Mouse (Mus musculus) yolk sac, embryonic 10.5 days (tissue): ENCODE data around the gene Tmem63c.

Experiments used
- DNase-seq: peaks from one replicate; pipeline ENCODE4 v3.0.0-alpha.2; 2017; ENCODE audit warnings: low spot score

Gene Tmem63c

GRCm38 (mm10) chr12:87021040-87021439, at the start of gene Tmem63c:
TSS of gene Tmem63c (plus strand) at chr12:87021340.
- no peak for DNase-seq

GRCm38 (mm10) chr12:86973216-86973615, 47.9 kb upstream of the Tmem63c start:
- DNase-seq = no peak

GRCm38 (mm10) chr12:86973706-86974105, 47.4 kb upstream of the Tmem63c start:
- no peak for DNase-seq

- peak; percentile 31 for DNase-seq
Observed at GRCm38 (mm10) chr12:86974387-86975288, 46.5 kb upstream of the Tmem63c start.

- no peak for DNase-seq
Observed at GRCm38 (mm10) chr12:86975761-86976160, 45.4 kb upstream of the Tmem63c start.

- DNase-seq = no peak
Observed at GRCm38 (mm10) chr12:86976511-86977168, 44.5 kb upstream of the Tmem63c start.

GRCm38 (mm10) chr12:86977833-86978232, 43.3 kb upstream of the Tmem63c start:
- DNase-seq = no peak

- no peak for DNase-seq
Observed at GRCm38 (mm10) chr12:86981180-86981579, 40.0 kb upstream of the Tmem63c start.

GRCm38 (mm10) chr12:86983470-86984193, 37.5 kb upstream of the Tmem63c start:
- DNase-seq = peak; percentile 69

- no peak for DNase-seq
Observed at GRCm38 (mm10) chr12:86984194-86984555, 37.0 kb upstream of the Tmem63c start.

GRCm38 (mm10) chr12:86986562-86986961, 34.6 kb upstream of the Tmem63c start:
- DNase-seq = no peak

- DNase-seq = no peak
Observed at GRCm38 (mm10) chr12:86988227-86988626, 32.9 kb upstream of the Tmem63c start.

GRCm38 (mm10) chr12:86989378-86989777, 31.8 kb upstream of the Tmem63c start:
- no peak for DNase-seq

- DNase-seq = no peak
Observed at GRCm38 (mm10) chr12:86989890-86990754, 31.0 kb upstream of the Tmem63c start, which contains the start of gene Zdhhc22. TSS of gene Zdhhc22 (minus strand) at chr12:86990430.

GRCm38 (mm10) chr12:86990755-86991110, 30.4 kb upstream of the Tmem63c start:
- DNase-seq = no peak

GRCm38 (mm10) chr12:86994166-86994565, 27.0 kb upstream of the Tmem63c start:
- DNase-seq = no peak

- DNase-seq = no peak
Observed at GRCm38 (mm10) chr12:86994776-86995175, 26.4 kb upstream of the Tmem63c start.

GRCm38 (mm10) chr12:86995931-86996330, 25.2 kb upstream of the Tmem63c start:
- DNase-seq = no peak

- DNase-seq = no peak
Observed at GRCm38 (mm10) chr12:86998699-86999098, 22.4 kb upstream of the Tmem63c start.

GRCm38 (mm10) chr12:86999283-86999820, 21.8 kb upstream of the Tmem63c start:
- no peak for DNase-seq

GRCm38 (mm10) chr12:87000151-87000839, 20.8 kb upstream of the Tmem63c start:
- DNase-seq = no peak
